In genomic region chr3:83376834-83377233, GRCm38 (mm10) we compare ENCODE assay signal across 17 mouse cellular contexts.
"Had no signal": no experiment of that assay in that cellular context is flagged by ENCODE, and none has a peak within 500 bp of the region (broad histone marks: within the 10 kb centered on the region; RNA-seq: fewer than 3 reads in every experiment).

No protein-coding gene starts in this region.

- H3K4me2 ChIP-seq: neural tube, embryonic 12.5 days; neural tube, embryonic 13.5 days; neural tube, embryonic 15.5 days; stomach, embryonic 15.5 days had no signal

- H3K27ac ChIP-seq: neural tube, embryonic 12.5 days; neural tube, embryonic 13.5 days; neural tube, embryonic 15.5 days; stomach, embryonic 15.5 days; stomach, postnatal 0 days had no signal

- H3K4me3 ChIP-seq: neural tube, embryonic 12.5 days; neural tube, embryonic 13.5 days; neural tube, embryonic 15.5 days; stomach, embryonic 15.5 days had no signal

- H3K9ac ChIP-seq: neural tube, embryonic 12.5 days; neural tube, embryonic 13.5 days; neural tube, embryonic 15.5 days; stomach, embryonic 15.5 days had no signal

- H3K36me3 ChIP-seq: neural tube, embryonic 12.5 days; neural tube, embryonic 13.5 days; neural tube, embryonic 15.5 days; stomach, embryonic 15.5 days had no signal

- H3K4me1 ChIP-seq: neural tube, embryonic 15.5 days; stomach, embryonic 15.5 days had no signal

- H3K27me3 ChIP-seq: neural tube, embryonic 12.5 days; neural tube, embryonic 13.5 days; neural tube, embryonic 15.5 days; stomach, embryonic 15.5 days had no signal

- DNase-seq: retina, postnatal 1 day; right cerebral cortex, adult 18-20 months; right cerebral cortex, postnatal 14 days; right cerebral cortex, postnatal 25 days; right cerebral cortex, postnatal 4 days; spleen, adult 18-20 months; thymus, adult 18-20 months; thymus, adult 2 months; thymus, postnatal 14 days; thymus, postnatal 25 days; thymus, postnatal 36 days; thymus, postnatal 4 days had no signal

- H3K9me3 ChIP-seq: neural tube, embryonic 12.5 days; neural tube, embryonic 13.5 days; neural tube, embryonic 15.5 days; stomach, embryonic 15.5 days had no signal
